Mouse (Mus musculus) testis, postnatal 10 days (tissue): ENCODE measurements at regions not wholly inside any gene's neighbourhood (a gene's known extent, or its start where the extent isn't known, plus 50 kb on each side); places are given as distances from the start of the nearest gene placed in this dataset.

Source experiments
- DNase-seq: peaks from one replicate; pipeline ENCODE4 v3.0.0; 2021; ENCODE audit warnings: low spot score

GRCm38 (mm10) chr4:105390378-105390777, 233.2 kb downstream of the Plpp3 start:
- peak; percentile 59 for DNase-seq

GRCm38 (mm10) chr4:105394366-105394765, 237.2 kb downstream of the Plpp3 start:
- no peak for DNase-seq

DNA sequence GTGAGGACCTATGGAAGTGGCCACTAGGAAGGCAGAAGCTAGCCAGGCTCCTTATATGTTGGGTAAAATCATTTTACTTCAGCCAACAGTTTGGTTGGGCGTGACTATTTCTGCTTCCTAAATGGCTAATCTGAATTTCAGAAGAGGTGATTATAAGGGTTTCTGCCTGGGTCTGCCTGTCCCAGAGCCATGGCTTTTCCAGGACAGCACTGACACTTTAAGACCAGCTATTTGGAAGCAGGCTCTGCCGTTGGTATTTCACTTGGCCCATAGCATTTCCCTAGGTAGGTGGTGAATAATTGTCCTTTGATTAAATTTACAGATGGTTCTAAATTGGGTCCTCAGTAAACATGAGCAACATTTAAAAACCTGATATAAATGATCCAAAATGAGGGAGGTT, 240.3 kb downstream of the Plpp3 start:
- no peak for DNase-seq

GRCm38 (mm10) chr4:105402021-105402420, 244.9 kb downstream of the Plpp3 start:
- DNase-seq, result no peak

DNA sequence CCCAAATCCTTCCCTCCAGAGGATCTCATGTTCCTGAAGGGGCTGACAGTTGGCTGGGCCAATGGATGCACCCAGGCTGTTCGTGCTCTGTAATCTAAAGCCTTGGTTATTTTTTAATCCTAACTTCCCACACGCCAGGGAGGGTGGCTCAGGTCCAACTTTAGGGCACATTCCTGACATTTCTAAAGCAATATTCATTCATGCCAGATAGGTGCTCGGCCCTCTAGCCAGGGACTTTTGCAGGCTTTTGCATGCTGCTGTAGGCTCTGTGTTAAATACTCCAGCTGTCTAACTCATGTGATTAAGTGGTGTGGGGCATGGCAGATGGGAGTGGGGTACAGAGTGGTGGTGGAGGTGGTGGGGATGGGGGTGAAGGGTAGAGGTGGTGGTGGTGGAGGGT, 246.0 kb downstream of the Plpp3 start:
- DNase-seq, result peak; percentile 59

DNA sequence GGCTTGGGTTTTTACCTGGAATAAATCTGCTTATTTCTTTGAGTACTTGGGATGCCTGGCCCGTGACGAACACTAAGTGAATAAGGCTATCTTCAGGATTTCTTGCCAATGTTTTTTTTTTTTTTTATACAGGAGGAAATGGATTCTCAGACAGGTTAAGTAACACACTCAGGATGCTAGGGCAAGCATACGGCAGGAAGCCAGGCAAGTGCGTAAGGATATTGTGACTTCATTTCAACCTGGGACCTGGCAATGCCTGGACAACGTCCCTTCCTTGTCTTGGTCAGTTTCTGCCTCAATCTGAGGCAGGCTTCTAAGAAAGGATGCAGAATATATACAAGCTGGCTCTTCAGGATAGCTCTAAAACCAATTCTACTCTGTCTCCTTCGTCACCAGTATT, 246.5 kb downstream of the Plpp3 start:
- DNase-seq, result no peak

- DNase-seq, result no peak
Measured at GRCm38 (mm10) chr4:105405728-105406127, 248.6 kb downstream of the Plpp3 start.

- no peak for DNase-seq
Measured at GRCm38 (mm10) chr4:105406786-105407464, 249.8 kb downstream of the Plpp3 start.

DNA sequence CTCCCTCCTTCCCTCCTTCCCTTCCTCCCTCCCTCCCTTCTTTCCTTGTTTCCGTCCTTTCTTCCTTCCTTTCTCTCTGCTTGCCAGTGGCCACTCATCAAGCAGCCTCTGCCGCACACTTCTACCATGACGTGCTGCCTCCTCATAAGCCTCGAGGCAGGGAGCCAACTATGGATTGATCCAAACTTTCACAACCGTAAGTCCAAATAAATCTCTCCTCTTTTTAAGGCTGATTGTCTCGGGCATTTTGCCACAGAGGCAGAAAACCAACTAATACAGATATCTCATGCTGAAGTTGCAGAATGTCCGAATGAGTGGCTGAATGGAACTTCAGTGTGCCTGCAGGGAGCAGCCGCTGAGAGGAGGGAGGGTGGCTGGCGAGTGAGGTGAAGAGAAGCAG, 251.7 kb downstream of the Plpp3 start:
- DNase-seq, result no peak

DNA sequence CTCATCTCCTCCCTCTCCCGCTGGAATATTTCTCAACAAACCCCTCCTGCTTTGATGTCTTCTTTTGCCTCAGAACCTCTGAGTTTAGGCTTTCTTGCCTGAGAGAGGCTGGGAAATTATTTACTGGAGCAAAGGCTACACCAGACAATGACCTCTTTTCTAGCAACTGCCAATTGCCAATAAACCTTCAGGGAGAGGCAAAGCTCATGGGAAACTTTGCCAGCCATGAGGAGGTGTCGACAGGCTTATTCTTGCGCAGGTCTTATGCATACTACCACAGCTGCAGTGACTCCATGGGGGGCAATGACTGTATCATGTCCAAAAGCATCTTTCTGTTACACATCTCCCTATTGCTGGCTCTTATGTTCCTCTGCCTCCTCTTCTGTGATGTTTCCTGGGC, 260.0 kb downstream of the Plpp3 start:
- DNase-seq, result no peak

DNA sequence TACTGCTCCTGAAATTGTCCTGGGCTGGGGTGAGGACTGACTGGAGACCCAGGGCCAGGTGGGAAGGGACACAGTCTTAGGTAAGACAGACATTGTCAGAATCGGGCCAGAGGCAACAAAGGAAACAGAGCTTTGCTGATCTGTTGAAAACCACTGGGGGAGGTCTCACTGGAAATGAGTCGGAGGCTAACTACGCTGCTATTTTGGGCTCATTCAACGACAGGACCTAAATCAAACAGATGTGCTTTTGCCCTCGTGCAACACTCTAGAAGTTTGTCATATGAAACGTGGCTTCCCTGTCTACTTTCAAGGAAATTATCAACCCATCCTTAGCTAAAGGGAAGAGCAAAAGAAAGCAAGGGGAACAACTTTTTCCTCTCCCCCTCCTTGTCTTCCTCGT, 265.3 kb downstream of the Plpp3 start:
- no peak for DNase-seq

GRCm38 (mm10) chr4:105423727-105424201, 266.6 kb downstream of the Plpp3 start:
- no peak for DNase-seq

GRCm38 (mm10) chr4:105425086-105425485, 267.9 kb downstream of the Plpp3 start:
- DNase-seq, result no peak

DNA sequence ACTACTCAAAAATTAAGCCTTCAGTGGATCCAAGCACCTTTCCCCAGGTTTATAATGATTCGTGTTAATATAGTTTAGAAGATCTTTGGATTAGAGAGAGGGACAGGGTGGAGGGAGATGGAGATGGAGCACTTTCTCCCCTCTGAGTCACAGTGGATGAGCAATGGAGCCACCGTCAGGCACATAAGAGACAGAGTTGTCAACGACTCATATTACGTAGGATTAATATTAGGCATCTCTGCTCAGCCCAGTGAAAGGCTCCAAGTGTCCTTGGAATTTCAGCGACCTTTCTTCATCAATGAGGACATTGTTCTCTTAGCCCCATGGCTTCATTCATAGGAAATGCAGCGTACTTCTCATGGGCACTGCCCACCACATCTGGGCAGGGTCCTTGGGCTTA, 270.4 kb downstream of the Plpp3 start:
- DNase-seq, result no peak

- DNase-seq, result no peak
Measured at GRCm38 (mm10) chr4:105429381-105430100, 272.4 kb downstream of the Plpp3 start.

DNA sequence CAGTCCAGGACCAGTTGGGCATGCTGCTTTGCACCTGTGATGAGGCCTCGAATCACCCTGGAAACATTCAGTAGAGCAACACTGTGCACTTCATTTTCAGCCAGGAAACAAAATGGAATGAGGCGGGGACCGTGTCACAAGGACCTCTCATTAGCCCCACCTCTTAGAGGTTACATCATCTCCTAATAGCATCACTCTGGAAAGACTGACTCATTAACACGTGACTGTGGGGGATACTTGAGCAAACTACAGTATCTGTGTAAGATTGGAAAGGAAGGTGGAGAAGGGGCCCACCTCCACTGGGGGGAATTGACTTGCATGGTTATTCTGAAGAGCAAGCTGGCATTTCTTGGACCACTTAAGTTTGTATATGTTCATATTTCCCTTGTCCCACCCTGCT, 275.3 kb downstream of the Plpp3 start:
- DNase-seq, result no peak

DNA sequence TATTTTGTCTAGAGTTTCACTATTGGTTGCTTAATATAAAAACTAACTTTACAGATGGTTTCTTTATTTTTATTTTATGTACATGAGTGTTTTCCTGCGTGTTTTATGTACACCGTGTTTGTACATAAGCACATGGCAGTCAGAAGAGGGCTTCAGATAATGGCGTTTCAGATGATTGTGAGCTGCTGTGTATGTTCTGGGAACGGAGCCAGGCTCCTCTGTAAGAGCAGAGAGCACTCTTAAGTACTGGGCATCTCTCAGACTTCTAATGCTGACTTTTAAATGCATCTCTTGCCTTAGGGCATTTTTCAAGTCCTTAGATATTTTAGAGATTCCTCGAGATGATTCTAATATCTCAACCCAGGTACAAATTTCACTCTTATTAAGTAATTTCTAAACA, 280.0 kb downstream of the Plpp3 start:
- no peak for DNase-seq

- DNase-seq, result peak; percentile 44
Measured at GRCm38 (mm10) chr4:105449046-105449860, 292.1 kb downstream of the Plpp3 start.

GRCm38 (mm10) chr4:105450881-105451280, 293.7 kb downstream of the Plpp3 start:
- DNase-seq, result no peak

DNA sequence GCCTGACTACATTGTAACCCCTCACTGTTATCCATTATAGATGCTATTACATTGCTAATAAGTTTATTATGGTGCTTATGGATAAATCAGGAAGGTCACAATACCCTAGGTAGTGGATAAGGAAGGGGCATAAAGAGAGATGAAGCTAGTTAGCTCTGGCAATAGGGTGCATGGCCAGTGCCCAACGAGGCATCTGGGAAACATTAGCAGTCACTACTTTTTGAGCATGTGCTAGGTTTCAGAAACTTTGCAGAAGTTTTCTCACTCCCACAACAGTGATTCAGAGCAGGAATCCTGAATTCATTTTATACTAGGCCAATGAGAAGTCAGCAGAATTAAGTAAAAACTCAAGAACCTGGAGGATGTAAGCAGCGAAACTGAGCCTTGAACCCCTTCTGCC, 294.7 kb downstream of the Plpp3 start:
- no peak for DNase-seq

GRCm38 (mm10) chr4:105456955-105457621, 299.9 kb downstream of the Plpp3 start:
- peak; percentile 51 for DNase-seq

DNA sequence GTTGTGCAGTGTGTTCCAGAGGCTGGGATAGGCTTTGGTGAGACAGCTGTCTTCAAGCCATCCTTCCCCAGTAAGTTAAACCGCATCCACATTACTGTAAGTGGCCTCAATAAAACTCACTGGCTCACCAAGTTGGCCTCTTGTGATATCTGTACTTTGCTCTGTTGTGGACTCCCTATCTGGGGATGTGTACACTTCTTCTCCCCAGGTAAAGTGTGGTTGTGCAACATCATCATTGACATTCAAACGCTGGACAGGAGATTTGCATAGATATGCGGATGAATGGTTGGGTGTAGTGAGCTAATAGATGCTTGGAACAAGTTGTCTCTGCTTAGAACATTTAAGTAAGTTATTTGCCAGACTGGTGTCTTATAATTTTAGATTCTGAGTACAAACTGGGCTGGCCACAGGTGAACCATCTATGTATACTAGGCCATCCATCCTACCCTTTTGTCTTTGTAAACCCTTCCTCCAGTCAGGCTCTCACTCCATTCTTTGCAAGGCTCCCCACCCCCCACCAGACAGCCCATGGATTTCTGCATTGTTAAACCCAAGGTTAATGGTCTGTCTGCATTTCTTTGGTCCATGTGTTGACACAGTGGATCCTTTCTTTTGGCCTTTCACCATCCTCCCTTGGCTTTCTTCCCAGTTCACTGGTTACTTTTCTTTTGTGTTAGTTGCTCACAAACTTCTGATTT, 303.0 kb downstream of the Plpp3 start:
- peak; percentile 47 for DNase-seq
